In genomic region chr9:14500023-14500915, GRCm38 (mm10) we compare ENCODE assay signal across 8 mouse cellular contexts. TPM values are rescaled to one million over a fixed set of nuclear protein-coding genes. Genes with fewer than 3 reads are reported as not detected.
DNase-seq lines count a peak whose midpoint lies in the region; ATAC-seq lines count a peak whose summit lies in the region.

Gene Kdm4d, minus strand, starts transcription at chr9:14500482.
Gene Cwc15, plus strand, starts transcription at chr9:14500617.

- under 1% methylated on average over 59 of the region's 59 CpGs for WGBS in forebrain, embryonic 14.5 days
- under 1% methylated on average over 59 of the region's 59 CpGs for WGBS in neural tube, embryonic 15.5 days

- H3K27ac ChIP-seq in forebrain, embryonic 14.5 days (ENCODE audit: low read depth, low read length): peak within 1 kb of the TSS; percentile 69; the same call in 1 of the 2 replicates
- H3K27ac ChIP-seq in neural tube, embryonic 15.5 days (replicated peaks): peak within 1 kb of the TSS; percentile 87

- peak; percentile 98 for ATAC-seq in forebrain, embryonic 14.5 days
- peak; percentile 99 for ATAC-seq in neural tube, embryonic 15.5 days (ENCODE audit: low FRiP score)

- H3K36me3 ChIP-seq in forebrain, embryonic 14.5 days (ENCODE audit: control insufficient read depth, insufficient read depth, low read length): peaks cover 31% of the 10 kb centered on the region
- peaks cover 27% of the 10 kb centered on the region for H3K36me3 ChIP-seq in neural tube, embryonic 15.5 days

- peak within 1 kb of the TSS; percentile 70 for H3K4me2 ChIP-seq in forebrain, embryonic 14.5 days (ENCODE audit: low read length)
- peak within 1 kb of the TSS; percentile 76 for H3K4me2 ChIP-seq in neural tube, embryonic 15.5 days

- DNase-seq in ES-CJ7 (ENCODE audit: low read depth, low spot score): peak; percentile 98
- DNase-seq in cerebellum, adult 11 months: peak; percentile 91
- DNase-seq in forebrain, embryonic 14.5 days (ENCODE audit: low spot score): peak; percentile 100
- DNase-seq in heart, postnatal 14 days: peak; percentile 89 to 95
- peak; percentile 98 for DNase-seq in layer of hippocampus, adult 11-12 months (ENCODE audit: low spot score)
- peak; percentile 94 to 97 for DNase-seq in lung, adult 18-20 months
- DNase-seq in testis, postnatal 14 days (ENCODE audit: low spot score): peak; percentile 96

- intact Hi-C loops in heart, postnatal 14 days (cut with DNase I): no loop called here

- H3K9me3 ChIP-seq in forebrain, embryonic 14.5 days (replicated peaks; ENCODE audit: control insufficient read depth, low read length): no peaks in the 10 kb centered on the region
- no peaks in the 10 kb centered on the region for H3K9me3 ChIP-seq in neural tube, embryonic 15.5 days (replicated peaks)

- peak within 1 kb of the TSS; percentile 89 for H3K9ac ChIP-seq in forebrain, embryonic 14.5 days (ENCODE audit: low read length)
- H3K9ac ChIP-seq in neural tube, embryonic 15.5 days (replicated peaks): peak within 1 kb of the TSS; percentile 78

- peaks cover 7% of the 10 kb centered on the region; the same call in 1 of the 2 replicates for H3K4me1 ChIP-seq in forebrain, embryonic 14.5 days (ENCODE audit: control insufficient read depth, insufficient read depth, low read length)
- H3K4me1 ChIP-seq in neural tube, embryonic 15.5 days: peaks cover 19% of the 10 kb centered on the region

- H3K27me3 ChIP-seq in forebrain, embryonic 14.5 days (replicated peaks; ENCODE audit: control insufficient read depth, insufficient read depth, low read length): no peaks in the 10 kb centered on the region
- no peaks in the 10 kb centered on the region for H3K27me3 ChIP-seq in neural tube, embryonic 15.5 days (replicated peaks)

- H3K4me3 ChIP-seq in forebrain, embryonic 14.5 days (ENCODE audit: low read depth, low read length): peak within 1 kb of the TSS; percentile 82
- peak within 1 kb of the TSS; percentile 72 for H3K4me3 ChIP-seq in neural tube, embryonic 15.5 days (replicated peaks)

RNA-seq across cellular contexts. Expression of gene Kdm4d, which starts in this region (rescaled TPM):
- polyA plus RNA-seq in forebrain, embryonic 14.5 days (2014; fragmentation: Nextera tagmentation; extraction: Ambion mirVana): 0.36 and 0.38 TPM in 2 replicates
- total RNA-seq in heart, postnatal 14 days (2021): not detected
- polyA plus RNA-seq in neural tube, embryonic 15.5 days (2015; fragmentation: Nextera tagmentation; extraction: Ambion mirVana): 0.82 and 0.95 TPM in 2 replicates

RNA-seq across cellular contexts. Expression of gene Cwc15, which starts in this region (rescaled TPM):
- polyA plus RNA-seq in forebrain, embryonic 14.5 days (2014; fragmentation: Nextera tagmentation; extraction: Ambion mirVana): 175 and 186 TPM in 2 replicates
- 10 to 100 TPM; 67.3 to 69.4 TPM for total RNA-seq in heart, postnatal 14 days (2021)
- polyA plus RNA-seq in neural tube, embryonic 15.5 days (2015; fragmentation: Nextera tagmentation; extraction: Ambion mirVana): 146 and 154 TPM in 2 replicates

Comparison
In these comparisons a context has a peak if more than half of its experiments do, and no peak if none do; other contexts are left out.
1. Peak in every context shown above with its lines: DNase-seq, ATAC-seq, H3K4me3 ChIP-seq and H3K27ac ChIP-seq.